Mouse (Mus musculus) heart, postnatal 0 days (tissue): ENCODE measurements around the gene Wars2.

ENCODE experiments used
- CTCF ChIP-seq: IDR thresholded peaks from 2 replicates; pipeline ENCODE4 v1.5.1; 2016; ENCODE audit warnings: antibody characterized with exemption, control low read depth, low read depth
- EP300 ChIP-seq: IDR thresholded peaks from 2 replicates; pipeline ENCODE4 v1.6.1; 2016; ENCODE audit warnings: antibody characterized with exemption, low read depth

- TF ChIP-seq CTCF: no peak
- no peak for TF ChIP-seq EP300
These were observed 43.5 kb downstream of the Wars2 start for GRCm38 (mm10) chr3:99184373-99184772.
